Mouse (Mus musculus) mesoderm, embryonic 11.5 days (tissue): ENCODE results near the gene Sphkap.
A peak's percentile ranks its signal among the peaks of the same experiment; 100 is the strongest.

Experiments
- DNase-seq: peaks from one replicate; pipeline ENCODE4 v3.0.0-alpha.2; 2012; ENCODE audit warnings: low read depth, low spot score

Gene Sphkap

DNA sequence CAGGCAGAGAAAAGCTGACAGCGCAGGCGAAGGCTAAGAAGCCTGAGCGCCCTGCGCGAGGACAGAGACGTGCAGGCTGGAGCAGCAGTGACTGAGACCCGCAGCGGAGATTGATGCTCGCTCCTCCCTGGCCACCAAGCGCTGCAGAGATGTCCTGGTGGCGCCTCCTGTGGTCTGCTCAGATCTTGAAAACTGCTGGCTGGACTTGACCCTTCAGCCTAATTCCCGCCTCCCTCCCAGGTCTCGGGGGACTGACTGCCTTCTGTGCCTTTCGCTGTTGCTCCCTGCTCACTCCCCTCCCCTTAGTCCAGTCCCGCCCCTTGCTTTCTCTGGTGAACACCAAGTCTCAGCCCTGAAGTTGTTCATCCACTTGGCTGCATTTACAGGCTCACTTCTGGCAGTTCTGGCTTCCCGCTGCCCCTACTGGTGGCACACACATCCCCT lies at the start of gene Sphkap:
Sphkap (minus strand) TSS at position 180 of the 444 bp plus-strand sequence.
- peak; percentile 77 for DNase-seq

DNA sequence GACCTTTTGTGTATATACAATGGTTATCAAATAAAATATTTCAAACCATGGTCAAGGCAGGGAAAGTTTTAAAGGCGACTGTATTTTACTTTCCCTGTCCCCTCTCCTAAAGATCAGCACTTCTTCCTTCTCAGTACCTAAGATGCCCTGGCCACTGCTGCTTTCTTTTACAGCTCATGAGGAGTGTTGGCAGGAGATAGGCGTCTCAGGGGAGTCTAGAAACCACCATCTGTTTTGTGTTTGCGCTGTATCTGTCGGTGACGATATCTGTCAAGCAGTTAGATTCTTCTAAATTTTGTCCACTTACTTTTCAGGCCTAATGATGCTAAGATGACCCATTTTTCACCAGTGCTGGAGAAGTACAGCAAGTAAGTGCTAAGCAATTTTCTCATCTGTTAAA lies 43.3 kb upstream of the Sphkap start:
- DNase-seq: peak; percentile 2

DNA sequence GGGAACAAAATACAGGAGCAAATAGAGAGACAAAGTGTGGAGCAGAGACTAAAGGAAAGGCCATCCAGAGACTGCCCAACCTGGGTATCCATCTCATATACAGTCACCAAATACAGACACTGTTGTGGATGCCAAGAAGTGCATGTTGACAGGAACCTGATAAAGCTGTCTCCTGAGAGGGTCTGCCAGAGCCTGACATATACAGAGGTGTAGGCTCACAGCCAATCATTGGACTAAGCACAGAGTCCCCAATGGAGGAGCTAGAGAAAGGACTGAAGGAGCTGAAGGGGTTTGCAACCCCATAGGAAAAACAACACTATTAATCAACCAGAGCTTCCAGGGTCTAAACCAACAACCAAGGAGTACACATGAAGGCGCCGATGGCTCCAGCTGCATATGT lies 32.4 kb upstream of the Sphkap start:
- DNase-seq: no peak

DNA sequence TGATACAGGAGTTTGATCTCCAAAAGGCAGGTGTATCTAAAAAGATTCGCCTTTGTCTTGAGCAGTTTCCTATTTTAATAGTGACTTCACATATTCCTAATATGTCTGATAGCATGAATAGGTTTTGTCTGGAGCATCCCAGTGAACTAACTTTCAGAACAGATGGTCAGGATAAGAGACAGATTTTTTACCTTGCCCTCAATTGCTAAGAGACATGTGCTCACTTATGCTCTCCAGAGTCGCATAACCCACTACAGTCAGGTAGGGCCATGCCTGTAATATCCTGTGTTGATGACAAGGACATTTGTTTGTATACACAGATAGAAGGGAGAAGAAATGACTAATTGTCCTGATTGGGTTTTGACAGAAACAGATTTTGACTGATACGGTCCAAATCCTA lies 25.9 kb upstream of the Sphkap start:
- no peak for DNase-seq

GRCm38 (mm10) chr1:83429866-83430265 lies 21.9 kb upstream of the Sphkap start:
- no peak for DNase-seq

DNA sequence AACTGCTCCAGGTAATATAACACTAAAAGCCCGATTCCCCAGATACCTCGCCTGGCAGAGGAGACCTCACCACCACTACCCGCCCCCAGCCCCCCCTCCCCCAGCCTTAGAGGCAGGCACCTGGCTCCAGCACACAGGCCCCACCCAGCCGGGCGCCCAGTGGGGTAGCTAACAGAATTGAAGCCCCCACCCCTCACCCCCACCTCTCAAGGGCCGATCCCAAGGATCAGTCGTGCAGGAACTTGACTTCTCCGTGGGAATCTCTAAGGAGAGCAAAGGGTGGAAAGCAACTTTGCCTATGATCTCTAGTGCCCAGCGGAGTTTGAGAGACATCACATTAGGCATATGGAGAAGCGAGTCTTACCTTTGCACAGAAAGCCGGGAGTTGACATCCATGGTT lies 384 bp downstream of the Sphkap start:
- DNase-seq: peak; percentile 5

GRCm38 (mm10) chr1:83406882-83407549 lies 984 bp downstream of the Sphkap start:
- DNase-seq: no peak

GRCm38 (mm10) chr1:83401079-83401478 lies 6.9 kb downstream of the Sphkap start:
- DNase-seq: no peak

- no peak for DNase-seq
Measured at GRCm38 (mm10) chr1:83396284-83396683, 11.7 kb downstream of the Sphkap start.

DNA sequence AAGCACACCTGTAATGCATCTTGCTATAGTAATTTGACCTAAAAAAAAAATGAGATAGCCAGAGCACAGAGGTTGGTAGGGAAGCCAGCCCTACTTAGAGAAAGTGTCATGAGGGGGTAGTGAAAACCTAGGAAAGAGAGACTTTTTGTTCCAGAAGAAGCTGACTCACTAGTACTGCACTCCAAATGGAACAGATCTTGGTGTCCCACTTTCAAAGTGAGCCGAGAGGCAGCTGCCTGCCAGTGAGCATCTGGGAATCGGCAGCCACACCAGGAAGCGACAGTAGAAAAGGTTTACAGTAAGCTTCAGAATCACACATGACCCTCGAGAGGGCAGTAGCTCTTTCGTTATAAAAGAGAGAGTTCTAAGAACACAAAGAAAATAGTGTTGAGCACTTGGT lies 12.4 kb downstream of the Sphkap start:
- no peak for DNase-seq

DNA sequence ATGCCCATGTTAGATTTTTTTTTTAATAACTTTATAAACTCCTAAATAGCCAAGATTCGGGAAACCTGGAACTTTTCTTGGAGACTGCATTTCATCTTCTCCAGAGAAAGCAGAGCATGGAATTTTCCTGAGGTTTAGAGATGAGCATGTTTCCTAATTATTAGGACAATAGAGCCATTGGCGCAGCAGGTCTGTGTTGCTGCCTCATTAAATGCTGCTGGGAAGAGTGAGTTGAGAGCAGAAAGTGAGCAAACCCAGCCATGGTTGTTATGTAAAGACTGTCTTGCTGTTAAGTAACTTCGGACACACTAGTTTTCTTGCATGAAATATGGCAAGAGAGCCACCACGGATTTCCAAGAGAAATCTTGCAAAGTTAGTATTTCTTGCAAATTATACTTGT lies 18.6 kb downstream of the Sphkap start:
- DNase-seq: no peak

GRCm38 (mm10) chr1:83377404-83377803 lies 30.6 kb downstream of the Sphkap start:
- no peak for DNase-seq

DNA sequence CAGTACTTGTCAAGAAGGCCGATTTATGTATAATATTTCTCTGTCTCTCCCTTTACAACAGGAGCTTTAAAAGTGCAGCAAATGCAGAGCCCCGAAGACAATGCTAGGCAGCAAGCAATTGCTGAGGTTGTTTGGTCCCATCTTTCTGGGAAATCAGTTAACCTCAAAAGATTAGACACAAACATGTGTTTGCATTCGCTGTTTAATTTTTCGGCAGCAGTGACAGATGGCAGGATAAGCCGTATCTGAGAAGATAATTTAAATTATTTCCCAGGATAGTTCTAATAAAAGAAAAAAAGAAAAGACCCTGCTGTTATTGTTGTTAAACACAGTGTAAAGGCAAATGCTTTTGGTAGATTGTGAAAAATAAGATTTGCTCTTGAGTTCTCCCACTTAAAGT lies 41.5 kb downstream of the Sphkap start:
- DNase-seq: no peak

DNA sequence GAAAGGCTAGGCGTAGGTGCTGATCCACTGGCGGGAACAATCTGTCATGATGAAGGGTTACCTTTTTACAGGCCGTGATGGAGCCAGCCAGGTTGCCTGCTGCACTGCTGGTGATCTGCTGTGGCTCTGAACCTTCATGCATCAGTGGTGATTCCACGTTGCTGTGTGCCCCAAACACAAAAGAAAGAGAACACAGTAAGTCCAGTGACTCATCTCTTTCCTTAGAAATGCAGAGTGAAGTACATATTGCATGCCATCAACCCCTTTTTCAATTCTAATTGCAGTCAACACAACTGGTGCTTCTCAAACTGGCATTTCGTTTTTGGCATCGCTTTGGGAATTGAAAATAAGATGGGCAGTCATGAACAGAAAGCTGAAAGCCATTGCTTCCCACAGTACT lies 45.8 kb downstream of the Sphkap start:
- DNase-seq: no peak

DNA sequence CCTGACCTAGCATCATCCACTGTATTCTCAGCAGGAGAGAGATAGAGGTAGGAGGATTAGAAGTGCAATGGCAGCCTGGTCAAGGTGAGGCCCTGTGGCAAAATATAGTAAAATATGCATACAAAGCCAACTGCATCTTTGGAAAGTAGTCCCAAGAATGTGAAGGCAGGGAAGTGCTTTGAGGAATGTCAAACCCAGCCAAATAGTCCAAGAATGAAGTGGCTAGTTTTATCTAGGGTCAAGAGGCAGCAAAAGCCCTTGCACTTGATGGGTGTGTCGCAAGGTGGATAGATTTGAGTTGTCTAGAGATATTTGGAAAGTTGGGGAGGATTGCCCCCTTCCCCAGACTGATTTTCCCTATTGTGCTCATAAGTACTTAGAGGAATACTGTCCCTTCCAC lies 61.5 kb downstream of the Sphkap start:
- DNase-seq: no peak

- DNase-seq: no peak
Measured at GRCm38 (mm10) chr1:83345572-83345971, 62.4 kb downstream of the Sphkap start.

DNA sequence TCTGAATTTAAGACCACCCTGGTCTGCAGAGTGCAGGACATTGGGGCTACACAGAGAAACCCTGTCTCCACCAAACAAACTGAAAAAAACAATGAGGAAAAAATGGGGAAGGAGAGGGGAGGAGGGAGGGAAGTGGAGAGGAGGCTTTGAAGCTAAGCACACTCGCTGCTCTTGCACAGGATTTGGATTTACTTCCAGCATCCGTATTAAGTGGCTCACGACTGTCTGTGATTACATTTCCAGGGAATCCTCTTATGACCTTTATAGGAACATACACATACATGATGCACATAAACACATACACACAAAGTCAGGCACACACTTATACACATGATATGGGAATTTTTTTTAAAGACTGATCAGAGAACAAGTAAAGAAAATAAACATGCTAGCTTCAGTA lies 62.9 kb downstream of the Sphkap start:
- no peak for DNase-seq

DNA sequence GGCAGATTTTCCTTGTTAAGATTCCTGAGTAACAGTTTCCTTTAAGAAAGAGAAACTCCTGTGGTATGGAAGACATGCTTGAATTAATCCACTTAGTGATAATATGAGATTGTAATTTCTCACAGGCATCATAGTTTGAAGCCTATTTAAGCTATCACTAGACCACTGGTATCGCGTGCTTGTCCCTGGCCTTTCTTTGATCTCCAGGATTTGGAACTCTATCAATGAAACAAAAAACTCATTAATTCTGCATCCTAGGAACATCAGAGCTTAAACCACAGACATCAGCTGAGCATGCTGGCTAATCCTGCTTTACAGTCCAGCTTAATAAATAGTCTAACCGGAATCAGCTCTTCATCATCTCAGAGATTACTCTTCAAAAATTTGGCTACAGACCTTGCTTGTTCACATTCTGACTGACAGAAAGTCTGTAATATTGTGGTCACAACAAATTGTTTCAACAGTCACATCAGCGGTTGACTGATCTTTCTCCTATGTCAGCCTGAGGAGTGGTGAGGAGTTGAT lies 65.2 kb downstream of the Sphkap start:
- no peak for DNase-seq

DNA sequence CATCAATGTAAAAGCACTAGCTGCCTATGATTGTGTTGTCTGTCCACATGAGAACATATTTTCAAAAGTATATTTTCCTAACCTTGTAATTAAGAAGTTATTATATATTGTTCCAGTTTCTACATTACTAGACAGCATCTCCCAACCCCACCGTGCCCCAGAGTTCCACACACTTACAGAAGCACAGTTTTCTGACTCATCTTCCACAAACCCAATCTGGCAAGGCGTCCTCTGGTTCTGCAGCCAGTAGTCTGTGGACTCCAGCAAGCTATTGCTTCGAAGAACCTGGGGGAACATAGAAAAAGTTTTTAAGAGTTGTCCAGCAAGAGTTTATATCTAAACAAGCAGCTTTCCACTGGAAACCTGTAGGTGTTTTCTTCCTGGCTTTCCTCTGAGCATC lies 68.6 kb downstream of the Sphkap start:
- DNase-seq: no peak

GRCm38 (mm10) chr1:83316917-83317316 lies 91.1 kb downstream of the Sphkap start:
- DNase-seq: peak; percentile 77

DNA sequence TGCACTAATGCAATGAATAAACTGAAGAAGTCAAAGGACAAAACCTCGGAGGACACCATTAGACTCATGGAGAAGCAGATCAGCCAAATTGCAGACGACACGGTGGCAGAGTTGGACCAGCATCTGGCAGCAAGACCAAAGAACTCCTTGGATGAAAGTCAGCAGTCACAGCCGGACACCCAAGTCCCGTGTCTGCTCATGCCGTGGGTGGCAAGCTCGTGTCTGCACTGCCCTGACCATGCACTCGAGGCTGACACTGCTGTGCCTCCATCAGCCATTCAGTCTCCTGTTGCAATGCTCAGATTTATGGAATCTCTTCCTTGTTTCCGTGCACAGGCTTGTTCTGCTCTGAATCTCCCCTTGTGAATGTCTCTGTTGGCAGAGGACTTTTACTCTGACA lies 92.9 kb downstream of the Sphkap start:
- no peak for DNase-seq

DNA sequence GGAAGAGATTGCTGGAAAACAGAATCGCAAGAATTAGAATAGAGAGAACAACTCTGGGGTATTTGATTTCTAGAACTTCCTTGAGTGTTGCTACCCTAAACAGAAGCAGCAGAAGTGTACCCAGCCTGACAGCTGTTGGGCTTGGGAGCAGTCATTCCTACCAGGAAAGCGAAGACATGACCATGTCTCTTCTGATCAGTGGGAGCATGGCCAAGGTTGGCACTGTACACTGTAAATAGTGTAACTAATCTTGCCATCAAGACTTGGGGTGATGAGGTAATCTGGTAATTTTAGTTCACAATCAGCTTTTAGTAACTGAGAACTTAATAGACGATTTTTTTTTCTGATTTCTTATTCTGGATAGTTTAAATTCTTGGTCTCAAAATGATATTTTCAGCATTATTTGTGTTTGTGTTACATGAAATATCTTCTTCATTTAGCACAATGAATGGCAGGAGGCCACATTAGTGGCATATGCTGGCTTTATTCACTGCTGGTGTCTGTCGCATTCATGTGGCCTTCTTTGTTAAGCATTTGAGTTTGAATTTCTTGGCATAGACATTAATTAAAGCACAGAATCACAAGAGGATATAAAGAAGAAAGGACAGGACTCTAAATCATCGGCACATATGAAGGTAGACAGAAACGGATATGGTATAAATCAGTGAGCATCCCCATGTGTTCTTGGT lies 96.2 kb downstream of the Sphkap start:
- no peak for DNase-seq
